In genomic region chr14:11935698-11936097, GRCm38 (mm10) we compare ENCODE assay signal across 26 mouse cellular contexts.
A peak's percentile ranks its signal among the peaks of the same experiment; 100 is the strongest.
DNase-seq lines count a peak whose midpoint lies in the region; ATAC-seq and TF ChIP-seq lines count a peak whose summit lies in the region.
"Had no signal": no experiment of that assay in that cellular context is flagged by ENCODE, and none has a peak within 500 bp of the region (broad histone marks: within the 10 kb centered on the region; RNA-seq: fewer than 3 reads in every experiment).

No protein-coding gene starts in this region.

- no peak for DNase-seq in forebrain, embryonic 11.5 days (ENCODE audit: low spot score)
- DNase-seq in hindbrain, postnatal 0 days (ENCODE audit: low spot score) = no peak
- no peak for DNase-seq in hindbrain, embryonic 10.5 days (ENCODE audit: low spot score)
- DNase-seq in brain, embryonic 14.5 days (ENCODE audit: low read depth) = peak; percentile 39
- no peak for DNase-seq in thymus, postnatal 10 days (ENCODE audit: low spot score in 2 of 2)
- DNase-seq: adrenal gland, adult 2 months; adrenal gland, postnatal 14 days; B cell, adult 2 months; cerebellum, adult 11-12 months; cerebellum, adult 8-10 months; cerebellum, postnatal 36 days; embryo, embryonic 11 days; gastrocnemius, adult 2 months; gastrocnemius, postnatal 14 days; kidney, adult 18-20 months had no signal

- no peaks in the 10 kb centered on the region for H3K9me3 ChIP-seq in forebrain, embryonic 16.5 days (ENCODE audit: control insufficient read depth, low read length)
- H3K9me3 ChIP-seq in forebrain, embryonic 11.5 days (ENCODE audit: control insufficient read depth, low read length) = no peaks in the 10 kb centered on the region
- no peaks in the 10 kb centered on the region for H3K9me3 ChIP-seq in hindbrain, postnatal 0 days (ENCODE audit: low read length)
- H3K9me3 ChIP-seq in hindbrain, embryonic 10.5 days = no peaks in the 10 kb centered on the region
- H3K9me3 ChIP-seq: embryonic facial prominence, embryonic 10.5 days; embryonic facial prominence, embryonic 13.5 days; hindbrain, embryonic 13.5 days had no signal

- WGBS in forebrain, embryonic 16.5 days = 59% methylated on average over 7 of the region's 7 CpGs
- WGBS in forebrain, embryonic 11.5 days = 77% methylated on average over 7 of the region's 7 CpGs
- WGBS in hindbrain, postnatal 0 days = 59% methylated on average over 7 of the region's 7 CpGs
- 90% methylated on average over 7 of the region's 7 CpGs for WGBS in hindbrain, embryonic 10.5 days

- H3K4me2 ChIP-seq in forebrain, embryonic 16.5 days (ENCODE audit: low read length) = no peak overlapping the region
- no peak overlapping the region for H3K4me2 ChIP-seq in forebrain, embryonic 11.5 days (ENCODE audit: low read depth, low read length, severe bottlenecking)
- H3K4me2 ChIP-seq in hindbrain, postnatal 0 days (ENCODE audit: low read depth, low read length) = no peak overlapping the region
- H3K4me2 ChIP-seq: embryonic facial prominence, embryonic 13.5 days; heart, embryonic 11.5 days; hindbrain, embryonic 13.5 days had no signal

- no peaks in the 10 kb centered on the region for H3K27me3 ChIP-seq in forebrain, embryonic 16.5 days (replicated peaks; ENCODE audit: control insufficient read depth, insufficient read depth, low read length)
- no peaks in the 10 kb centered on the region for H3K27me3 ChIP-seq in forebrain, embryonic 11.5 days (ENCODE audit: control insufficient read depth, insufficient read depth, low read length)
- no peaks in the 10 kb centered on the region for H3K27me3 ChIP-seq in hindbrain, postnatal 0 days (ENCODE audit: insufficient read depth, low read length)
- no peaks in the 10 kb centered on the region for H3K27me3 ChIP-seq in hindbrain, embryonic 10.5 days (ENCODE audit: insufficient read depth, poor library complexity, severe bottlenecking)
- H3K27me3 ChIP-seq: CH12.LX; embryonic facial prominence, embryonic 13.5 days; hindbrain, embryonic 13.5 days had no signal

- ATAC-seq in forebrain, embryonic 16.5 days = peak; percentile 58
- ATAC-seq in forebrain, embryonic 11.5 days (replicated peaks; ENCODE audit: low FRiP score) = no peak
- no peak for ATAC-seq in hindbrain, postnatal 0 days
- ATAC-seq: hindbrain, embryonic 16.5 days; inflammation-experienced regulatory T-cells, adult 6 months; intestine, embryonic 16.5 days had no signal

- no peak for TF ChIP-seq POLR2A in brain, embryonic 14.5 days (IDR thresholded peaks at IDR 0.05; ENCODE audit: borderline replicate concordance, extremely low read depth, insufficient read depth, insufficient read length, poor library complexity, severe bottlenecking)

- H3K27ac ChIP-seq in forebrain, embryonic 16.5 days (ENCODE audit: low read length) = no peak overlapping the region
- no peak overlapping the region for H3K27ac ChIP-seq in forebrain, embryonic 11.5 days (ENCODE audit: low read depth, low read length)
- H3K27ac ChIP-seq in hindbrain, postnatal 0 days = peak overlapping the region; percentile 7; the same call in 1 of the 2 replicates
- H3K27ac ChIP-seq in hindbrain, embryonic 10.5 days = no peak overlapping the region
- H3K27ac ChIP-seq: embryonic facial prominence, embryonic 10.5 days; embryonic facial prominence, embryonic 13.5 days; gastrocnemius, adult 2 months; hindbrain, embryonic 13.5 days had no signal

- no peak for TF ChIP-seq CTCF in hindbrain, postnatal 0 days (IDR thresholded peaks at IDR 0.05; ENCODE audit: low read depth)
- TF ChIP-seq CTCF in brain, embryonic 14.5 days (IDR thresholded peaks at IDR 0.05; ENCODE audit: borderline replicate concordance, extremely low read depth, insufficient read depth, insufficient read length) = no peak

- no peaks in the 10 kb centered on the region for H3K4me1 ChIP-seq in forebrain, embryonic 16.5 days (replicated peaks; ENCODE audit: control insufficient read depth, insufficient read depth, low read length)
- no peaks in the 10 kb centered on the region; the same call in 1 of the 2 replicates for H3K4me1 ChIP-seq in forebrain, embryonic 11.5 days (replicated peaks; ENCODE audit: control insufficient read depth, insufficient read depth, low read length)
- H3K4me1 ChIP-seq in hindbrain, postnatal 0 days (ENCODE audit: insufficient read depth, low read length) = no peaks in the 10 kb centered on the region
- H3K4me1 ChIP-seq in hindbrain, embryonic 10.5 days (replicated peaks) = no peaks in the 10 kb centered on the region
- H3K4me1 ChIP-seq: embryonic facial prominence, embryonic 10.5 days; embryonic facial prominence, embryonic 13.5 days had no signal

- no peak overlapping the region for H3K4me3 ChIP-seq in forebrain, embryonic 16.5 days (replicated peaks; ENCODE audit: low read length)
- H3K4me3 ChIP-seq in forebrain, embryonic 11.5 days (ENCODE audit: low read depth, low read length) = no peak overlapping the region
- H3K4me3 ChIP-seq in hindbrain, postnatal 0 days (ENCODE audit: low read length) = no peak overlapping the region
- no peak overlapping the region for H3K4me3 ChIP-seq in hindbrain, embryonic 10.5 days
- H3K4me3 ChIP-seq: embryonic facial prominence, embryonic 10.5 days; embryonic facial prominence, embryonic 13.5 days; erythroblast, embryonic 14.5 days; gastrocnemius, adult 2 months; hindbrain, embryonic 13.5 days had no signal

- H3K36me3 ChIP-seq in forebrain, embryonic 16.5 days (ENCODE audit: control insufficient read depth, insufficient read depth) = no peaks in the 10 kb centered on the region
- H3K36me3 ChIP-seq in forebrain, embryonic 11.5 days (ENCODE audit: control insufficient read depth, insufficient read depth, low read length) = no peaks in the 10 kb centered on the region
- H3K36me3 ChIP-seq in hindbrain, postnatal 0 days (ENCODE audit: insufficient read depth, low read length) = no peaks in the 10 kb centered on the region
- H3K36me3 ChIP-seq in hindbrain, embryonic 10.5 days = no peaks in the 10 kb centered on the region
- H3K36me3 ChIP-seq: embryonic facial prominence, embryonic 10.5 days; embryonic facial prominence, embryonic 13.5 days; G1E; hindbrain, embryonic 13.5 days had no signal

- no peak overlapping the region for H3K9ac ChIP-seq in forebrain, embryonic 16.5 days (replicated peaks; ENCODE audit: low read depth, low read length)
- H3K9ac ChIP-seq in forebrain, embryonic 11.5 days (ENCODE audit: low read length) = no peak overlapping the region
- H3K9ac ChIP-seq in hindbrain, postnatal 0 days (replicated peaks; ENCODE audit: low read length) = no peak overlapping the region
- H3K9ac ChIP-seq: embryonic facial prominence, embryonic 13.5 days; hindbrain, embryonic 13.5 days had no signal
